Mouse (Mus musculus) 3134 (cell line): Measurements from ENCODE around the gene Mtm1.
"Not testable (repeated sequence)": the region's sequence is repeated elsewhere in the genome, so short reads cannot be mapped to it uniquely, and the experiment has no call there.

Source experiments
- DNase-seq: peaks from one replicate; pipeline ENCODE4 v3.0.0-alpha.2; 2011; ENCODE audit warnings: low spot score; ENCODE audit not compliant: insufficient read length; ENCODE audit errors: extremely low read depth

Mtm1 gene

GRCm38 (mm10) chrX:71274150-71274549 lies 63.6 kb downstream of the Mtm1 start:
- no peak for DNase-seq

DNA sequence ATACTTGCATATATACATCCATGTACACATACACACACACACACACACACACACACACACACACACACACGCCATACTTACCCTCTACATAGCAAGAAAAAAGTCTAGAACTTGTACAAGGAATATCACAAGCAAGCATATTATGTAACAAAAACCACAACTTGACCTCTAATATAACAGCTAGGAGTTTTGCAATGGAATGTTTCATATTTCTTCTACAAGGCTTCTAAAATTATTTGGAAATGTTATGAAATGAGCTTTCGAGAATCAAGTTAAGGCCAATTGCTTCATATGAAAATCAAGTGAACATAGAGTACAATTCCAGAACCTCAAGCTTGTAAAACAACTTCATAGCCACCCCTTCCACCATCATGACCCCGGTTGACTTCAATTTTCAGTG lies 74.9 kb downstream of the Mtm1 start:
- DNase-seq = no peak

- DNase-seq = no peak
These were observed 76.5 kb downstream of the Mtm1 start for GRCm38 (mm10) chrX:71287088-71287487.

DNA sequence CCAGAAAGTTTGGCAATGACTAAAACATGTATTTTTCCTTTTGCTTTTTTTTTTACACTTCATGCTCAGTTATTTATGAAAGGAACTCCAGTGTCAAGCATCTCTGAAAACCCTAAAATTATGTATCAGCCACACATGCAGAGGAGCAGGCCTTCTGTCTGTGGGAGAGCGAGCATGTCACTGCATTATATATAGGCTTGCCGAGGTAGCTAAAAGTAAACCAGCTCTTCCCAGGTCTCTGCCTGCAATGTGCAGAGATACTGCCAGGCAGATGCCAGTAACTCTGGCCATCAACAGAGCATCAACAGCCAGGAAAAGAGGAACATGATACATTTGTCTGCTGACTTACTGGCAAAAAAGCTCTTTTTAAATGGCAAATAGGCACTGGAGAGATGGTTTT lies 83.6 kb downstream of the Mtm1 start:
- no peak for DNase-seq

GRCm38 (mm10) chrX:71296005-71296404 lies 85.4 kb downstream of the Mtm1 start:
- no peak for DNase-seq

GRCm38 (mm10) chrX:71302148-71302547 lies 91.6 kb downstream of the Mtm1 start:
- no peak for DNase-seq

DNA sequence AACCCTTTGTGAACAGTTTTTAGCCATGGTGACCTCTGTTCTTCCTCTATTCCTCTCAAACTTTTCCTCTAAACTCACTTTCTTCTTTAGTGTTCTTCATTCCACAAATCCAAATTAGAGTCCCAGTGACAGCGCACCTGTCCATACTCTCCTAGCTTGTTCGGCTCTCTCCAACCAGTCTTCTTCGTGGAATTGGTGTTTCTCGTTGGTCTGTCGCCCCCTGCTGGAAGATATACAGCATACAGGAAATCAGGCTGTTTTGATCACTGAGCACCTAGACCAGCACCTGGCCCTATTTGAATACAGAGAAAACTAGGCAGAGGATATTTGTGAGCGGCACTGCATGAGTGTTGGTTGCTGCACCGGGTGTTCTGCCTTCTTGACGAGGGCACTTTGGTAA lies 100.7 kb downstream of the Mtm1 start:
- no peak for DNase-seq

GRCm38 (mm10) chrX:71314380-71314779 lies 103.8 kb downstream of the Mtm1 start:
- no peak for DNase-seq

GRCm38 (mm10) chrX:71352033-71352432 lies 141.5 kb downstream of the Mtm1 start:
- no peak for DNase-seq

DNA sequence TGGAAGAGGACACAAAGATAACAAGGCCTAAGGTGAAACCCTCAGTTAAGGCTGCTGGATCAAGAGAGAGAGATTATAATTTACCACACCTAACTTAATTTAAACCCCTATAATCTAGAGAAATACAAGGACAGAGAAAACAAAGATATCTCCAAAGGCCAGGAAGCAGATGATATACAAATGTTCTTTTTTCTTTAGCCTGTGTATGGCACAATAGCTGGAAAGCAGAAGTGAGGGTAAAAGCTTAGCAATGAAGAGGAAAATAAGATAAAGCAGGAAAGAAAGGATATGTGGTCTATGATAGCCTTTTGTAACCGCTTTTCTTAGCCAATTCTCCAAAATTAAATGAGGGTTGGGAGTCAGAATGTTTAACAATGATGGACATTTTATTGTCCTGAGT lies 144.8 kb downstream of the Mtm1 start:
- no peak for DNase-seq

DNA sequence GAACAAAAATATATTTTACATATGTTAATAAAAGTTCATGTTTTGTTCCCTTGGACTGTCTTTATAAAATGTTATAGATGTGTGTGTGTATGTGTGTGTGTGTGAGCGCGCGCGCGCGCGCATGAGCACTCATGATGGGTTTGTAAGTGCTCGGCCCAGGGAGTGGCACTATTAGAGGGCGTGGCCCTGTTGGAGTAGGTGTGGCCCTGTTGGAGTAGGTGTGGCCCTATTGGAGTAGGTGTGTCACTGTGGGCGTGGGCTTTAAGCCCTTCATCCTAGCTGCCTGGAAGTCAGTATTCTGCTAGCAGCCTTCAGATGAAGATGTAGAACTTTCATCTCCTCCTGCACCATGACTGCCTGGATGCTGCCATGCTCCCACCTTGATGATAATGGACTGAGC lies 151.2 kb downstream of the Mtm1 start:
- not testable (repeated sequence) for DNase-seq

- DNase-seq = no peak
These were observed 153.5 kb downstream of the Mtm1 start for GRCm38 (mm10) chrX:71364062-71364461.

- peak; percentile 82 for DNase-seq
These were observed 154.0 kb downstream of the Mtm1 start, which contains the start of gene Mtmr1 for GRCm38 (mm10) chrX:71364554-71364991. Mtmr1 (plus strand) TSS chrX:71364760.

GRCm38 (mm10) chrX:71365011-71365410 lies 154.4 kb downstream of the Mtm1 start:
- DNase-seq = peak; percentile 67
